Mouse (Mus musculus): ENCODE data around the gene Osmr.
A peak's percentile ranks its signal among the peaks of the same experiment; 100 is the strongest.

Gene Osmr

GRCm38 (mm10) chr15:6874601-6875019 is at the start of gene Osmr:
Gene Osmr, minus strand, starts transcription at chr15:6874969.
- DNase-seq = peak; percentile 24 to 42

- no peak for DNase-seq
Observed at GRCm38 (mm10) chr15:6919406-6919805, 44.6 kb upstream of the Osmr start.

- no peak for DNase-seq
Observed at GRCm38 (mm10) chr15:6914163-6914562, 39.4 kb upstream of the Osmr start.

GRCm38 (mm10) chr15:6909669-6910068 is 34.9 kb upstream of the Osmr start:
- peak; percentile 84 to 94 for DNase-seq

- no peak for DNase-seq
Observed at GRCm38 (mm10) chr15:6909084-6909483, 34.3 kb upstream of the Osmr start.

GRCm38 (mm10) chr15:6908601-6909000 is 33.8 kb upstream of the Osmr start:
- no peak for DNase-seq

- no peak for DNase-seq
Observed at GRCm38 (mm10) chr15:6906260-6907047, 31.7 kb upstream of the Osmr start.

GRCm38 (mm10) chr15:6905726-6906125 is 31.0 kb upstream of the Osmr start:
- no peak for DNase-seq

- no peak for DNase-seq
Observed at GRCm38 (mm10) chr15:6903286-6903975, 28.7 kb upstream of the Osmr start.

GRCm38 (mm10) chr15:6901982-6902639 is 27.3 kb upstream of the Osmr start:
- no peak for DNase-seq

- DNase-seq = no peak
Observed at GRCm38 (mm10) chr15:6901236-6901635, 26.5 kb upstream of the Osmr start.

GRCm38 (mm10) chr15:6884260-6884659 is 9.5 kb upstream of the Osmr start:
- no peak for DNase-seq

- DNase-seq = peak; percentile 54 to 88
Observed at GRCm38 (mm10) chr15:6883816-6884215, 9.0 kb upstream of the Osmr start.

- no peak for DNase-seq
Observed at GRCm38 (mm10) chr15:6883091-6883490, 8.3 kb upstream of the Osmr start.

GRCm38 (mm10) chr15:6882180-6882579 is 7.4 kb upstream of the Osmr start:
- DNase-seq = peak; percentile 54 to 73

- peak in 1 of 2 experiments; percentile 11 for DNase-seq
Observed at GRCm38 (mm10) chr15:6881211-6881610, 6.4 kb upstream of the Osmr start.

- peak; percentile 81 to 82 for DNase-seq
Observed at GRCm38 (mm10) chr15:6873807-6874600, 765 bp downstream of the Osmr start.

GRCm38 (mm10) chr15:6873154-6873806 is 1.5 kb downstream of the Osmr start:
- DNase-seq = peak in 1 of 2 experiments; percentile 14

GRCm38 (mm10) chr15:6871621-6872359 is 3.0 kb downstream of the Osmr start:
- peak in 1 of 2 experiments; percentile 14 for DNase-seq

GRCm38 (mm10) chr15:6866888-6867287 is 7.9 kb downstream of the Osmr start:
- DNase-seq = no peak

- no peak for DNase-seq
Observed at GRCm38 (mm10) chr15:6862125-6862524, 12.6 kb downstream of the Osmr start.

Data from kidney, postnatal 36 days (tissue).